Mouse (Mus musculus): ENCODE data around the gene Pard3.

- TF ChIP-seq CTCF (IDR thresholded peaks at IDR 0.05; ENCODE audit: low read depth) (no peak), EP300 (IDR thresholded peaks at IDR 0.05; ENCODE audit: low read depth) (no peak)
These were observed 506.8 kb downstream of the Pard3 start for GRCm38 (mm10) chr8:127570527-127570926.
